Mouse (Mus musculus): ENCODE results near the gene Pbxip1.
A peak's percentile ranks its signal among the peaks of the same experiment; 100 is the strongest.

Gene Pbxip1

GRCm38 (mm10) chr3:89436176-89437113 lies at the start of gene Pbxip1:
TSS of gene Pbxip1 (plus strand) at chr3:89436706.
- DNase-seq (ENCODE audit: low read depth, low spot score), result peak; percentile 91

GRCm38 (mm10) chr3:89387632-89388031 lies 48.9 kb upstream of the Pbxip1 start:
- DNase-seq (ENCODE audit: low read depth, low spot score), result no peak

- DNase-seq (ENCODE audit: low read depth, low spot score), result no peak
These were observed 48.2 kb upstream of the Pbxip1 start for GRCm38 (mm10) chr3:89388134-89388881.

GRCm38 (mm10) chr3:89388901-89389740 lies 47.4 kb upstream of the Pbxip1 start:
- DNase-seq (ENCODE audit: low read depth, low spot score), result peak; percentile 82

- DNase-seq (ENCODE audit: low read depth, low spot score), result peak; percentile 83
These were observed 46.4 kb upstream of the Pbxip1 start for GRCm38 (mm10) chr3:89390111-89390515.

GRCm38 (mm10) chr3:89390699-89391662 lies 45.5 kb upstream of the Pbxip1 start:
- DNase-seq (ENCODE audit: low read depth, low spot score), result peak; percentile 85

GRCm38 (mm10) chr3:89391663-89392511 lies 44.6 kb upstream of the Pbxip1 start:
- DNase-seq (ENCODE audit: low read depth, low spot score), result peak; percentile 85

GRCm38 (mm10) chr3:89392871-89393311 lies 43.6 kb upstream of the Pbxip1 start:
- DNase-seq (ENCODE audit: low read depth, low spot score), result peak; percentile 75

- peak; percentile 99 for DNase-seq (ENCODE audit: low read depth, low spot score)
These were observed 42.9 kb upstream of the Pbxip1 start for GRCm38 (mm10) chr3:89393605-89394004.

GRCm38 (mm10) chr3:89394006-89394893 lies 42.3 kb upstream of the Pbxip1 start, which contains the start of gene Zbtb7b:
TSS of gene Zbtb7b (minus strand) at chr3:89394776.
- peak; percentile 87 for DNase-seq (ENCODE audit: low read depth, low spot score)

- DNase-seq (ENCODE audit: low read depth, low spot score), result peak; percentile 83
These were observed 41.6 kb upstream of the Pbxip1 start for GRCm38 (mm10) chr3:89394894-89395256.

- no peak for DNase-seq (ENCODE audit: low read depth, low spot score)
These were observed 41.1 kb upstream of the Pbxip1 start for GRCm38 (mm10) chr3:89395419-89395805.

GRCm38 (mm10) chr3:89395806-89396653 lies 40.5 kb upstream of the Pbxip1 start:
- DNase-seq (ENCODE audit: low read depth, low spot score), result peak; percentile 88

GRCm38 (mm10) chr3:89396654-89397005 lies 39.9 kb upstream of the Pbxip1 start:
- peak; percentile 88 for DNase-seq (ENCODE audit: low read depth, low spot score)

GRCm38 (mm10) chr3:89401329-89401728 lies 35.2 kb upstream of the Pbxip1 start:
- no peak for DNase-seq (ENCODE audit: low read depth, low spot score)

GRCm38 (mm10) chr3:89402693-89403092 lies 33.8 kb upstream of the Pbxip1 start, which contains the start of gene Lenep:
TSS of gene Lenep (minus strand) at chr3:89402793.
- DNase-seq (ENCODE audit: low read depth, low spot score), result no peak

- DNase-seq (ENCODE audit: low read depth, low spot score), result no peak
These were observed 29.6 kb upstream of the Pbxip1 start for GRCm38 (mm10) chr3:89406887-89407286.

Data from A20 (cell line).